9 mouse cellular contexts compared by ENCODE assay signal in the genomic region with DNA sequence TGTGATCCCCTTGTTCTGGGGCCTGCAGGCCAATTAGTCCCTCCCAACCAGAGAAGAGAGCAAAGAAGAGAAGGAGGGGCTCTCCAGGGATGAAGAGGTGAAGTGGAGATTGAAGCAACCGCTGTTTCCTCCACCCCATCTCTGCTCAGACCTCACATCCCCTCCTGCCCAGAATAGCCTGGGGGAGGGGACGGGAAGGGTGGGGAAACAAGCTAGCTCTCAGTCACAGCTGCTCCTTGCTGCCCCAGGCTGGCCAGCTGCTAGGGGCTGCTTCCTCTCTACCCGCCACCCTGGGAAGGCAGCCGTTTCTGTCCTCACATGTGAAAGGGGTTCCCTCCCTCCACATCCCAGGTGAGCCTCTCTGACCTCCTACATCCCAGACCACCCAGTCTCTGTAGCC.
DNase-seq lines count a peak whose midpoint lies in the region; ATAC-seq and TF ChIP-seq lines count a peak whose summit lies in the region.
"Had no signal": no experiment of that assay in that cellular context is flagged by ENCODE, and none has a peak within 500 bp of the region (broad histone marks: within the 10 kb centered on the region; RNA-seq: fewer than 3 reads in every experiment).

No protein-coding gene starts in this region.

- no peaks in the 10 kb centered on the region for H3K4me1 ChIP-seq in kidney, embryonic 14.5 days (ENCODE audit: control insufficient read depth, insufficient read depth, low read length)
- peaks cover 5% of the 10 kb centered on the region for H3K4me1 ChIP-seq in bone marrow, adult 2 months (ENCODE audit: control insufficient read depth, insufficient read depth, low read length)
- H3K4me1 ChIP-seq in spleen, adult 2 months (ENCODE audit: control insufficient read depth, insufficient read depth, insufficient read length), result peaks cover 20% of the 10 kb centered on the region; the same call in 1 of the 2 replicates

- no peak overlapping the region for H3K4me2 ChIP-seq in kidney, embryonic 14.5 days (replicated peaks; ENCODE audit: low read depth, low read length)

- H3K27me3 ChIP-seq in kidney, embryonic 14.5 days (ENCODE audit: control insufficient read depth, insufficient read depth, low read length), result 0 out of 2 replicates have a peak, but pooled peaks cover 3% of the 10 kb centered on the region
- H3K27me3 ChIP-seq in spleen, adult 2 months (ENCODE audit: control insufficient read depth, insufficient read depth, low read length), result no peaks in the 10 kb centered on the region

- ATAC-seq in kidney, embryonic 14.5 days (ENCODE audit: low FRiP score, low TSS enrichment), result 0 out of 2 replicates have a peak, but pooled peaks have one; percentile 39
- ATAC-seq in granulocyte monocyte progenitor cell, adult 5-6 weeks (replicated peaks; ENCODE audit: poor library complexity, severe bottlenecking), result peak; percentile 89

- no peak for TF ChIP-seq CTCF in bone marrow, adult 2 months (IDR thresholded peaks at IDR 0.05; ENCODE audit: control insufficient read depth, insufficient read depth, low read length)
- TF ChIP-seq CTCF in spleen, adult 2 months (IDR thresholded peaks at IDR 0.05; ENCODE audit: extremely low read depth, insufficient read depth, insufficient read length, insufficient replicate concordance), result no peak

- H3K9me3 ChIP-seq in kidney, embryonic 14.5 days (ENCODE audit: control insufficient read depth, low read length), result no peaks in the 10 kb centered on the region

- H3K27ac ChIP-seq in kidney, embryonic 14.5 days (ENCODE audit: low read depth, low read length), result no peak overlapping the region
- H3K27ac ChIP-seq in bone marrow, adult 2 months (ENCODE audit: control insufficient read depth, insufficient read depth, low read depth, low read length, poor library complexity), result peak overlapping the region; percentile 83
- H3K27ac ChIP-seq in spleen, adult 2 months (ENCODE audit: insufficient read depth, low read length), result peak overlapping the region; percentile 45

- no peak for DNase-seq in kidney, postnatal 36 days
- DNase-seq in spleen, adult 2 months (ENCODE audit: low read depth in 1 of 2, low spot score in 2 of 2), result peak; percentile 21 to 41
- DNase-seq in ovary, adult 18-20 months (ENCODE audit: low spot score), result no peak
- DNase-seq in urinary bladder, postnatal 4 days (ENCODE audit: low spot score in 2 of 2), result no peak
- no peak for DNase-seq in layer of hippocampus, postnatal 25 days (ENCODE audit: extremely low spot score in 1 of 2, low spot score in 1 of 2)
- DNase-seq: kidney, adult 9 months had no signal

- 7% methylated on average over 4 of the region's 4 CpGs for WGBS in kidney, embryonic 14.5 days
- WGBS in bone marrow, adult 2 months, result 0% methylated on average over 4 of the region's 4 CpGs
- 11% methylated on average over 4 of the region's 4 CpGs for WGBS in spleen, adult 2 months

- no peak for TF ChIP-seq POLR2A in bone marrow, adult 2 months (IDR thresholded peaks at IDR 0.05; ENCODE audit: borderline replicate concordance, control insufficient read depth, low read depth, low read length)
- no peak for TF ChIP-seq POLR2A in spleen, adult 2 months (IDR thresholded peaks at IDR 0.05; ENCODE audit: low read depth, low read length)

- no peak overlapping the region for H3K9ac ChIP-seq in kidney, embryonic 14.5 days (ENCODE audit: low read depth, low read length)

- H3K36me3 ChIP-seq in kidney, embryonic 14.5 days (ENCODE audit: control insufficient read depth, insufficient read depth, low read length), result no peaks in the 10 kb centered on the region
- no peaks in the 10 kb centered on the region for H3K36me3 ChIP-seq in spleen, adult 2 months (ENCODE audit: control insufficient read depth, insufficient read depth, low read length)

- H3K4me3 ChIP-seq in kidney, embryonic 14.5 days (ENCODE audit: low read length), result no peak overlapping the region
- no peak overlapping the region for H3K4me3 ChIP-seq in bone marrow, adult 2 months (replicated peaks; ENCODE audit: control insufficient read depth, low read depth, low read length)
- no peak overlapping the region; the same call in 1 of the 2 replicates for H3K4me3 ChIP-seq in spleen, adult 2 months (ENCODE audit: extremely low read depth, insufficient read depth, insufficient read length)

Comparison
In these comparisons a context has a peak if more than half of its experiments do, and no peak if none do; other contexts are left out.
1. DNase-seq: peak in spleen, adult 2 months (2 of 2); none in kidney, postnatal 36 days (0 of 2), ovary, adult 18-20 months (single experiment), urinary bladder, postnatal 4 days (0 of 2) and layer of hippocampus, postnatal 25 days (0 of 2).